Mouse (Mus musculus) lung, embryonic 14.5 days (tissue): Measurements from ENCODE around the gene Ripor2. TPM values are rescaled to one million over a fixed set of nuclear protein-coding genes. Genes with fewer than 3 reads are reported as not detected.

Experiments used
- ATAC-seq: fragments of 200-750 bp; cut with Nextera tagmentation; 2 replicates; pipeline ENCODE4 v1.8.0; 2017; ENCODE audit warnings: mild to moderate bottlenecking, moderate TSS enrichment, moderate library complexity; ENCODE audit not compliant: insufficient read depth
- DNase-seq: peaks from one replicate; pipeline ENCODE4 v3.0.0-alpha.2; 2015
- H3K27ac ChIP-seq: fragments of 300-500 bp; sonication (generic); 2 replicates; pipeline ENCODE4 v1.5.1; 2014; ENCODE audit warnings: low read depth, mild to moderate bottlenecking, moderate library complexity
- H3K27me3 ChIP-seq: fragments of 300-500 bp; sonication (generic); 2 replicates; pipeline ENCODE4 v1.6.1; 2014; ENCODE audit warnings: low read length, control low read depth; ENCODE audit not compliant: insufficient read depth
- H3K36me3 ChIP-seq: fragments of 300-500 bp; sonication (generic); 2 replicates; pipeline ENCODE4 v1.6.1; 2014; ENCODE audit warnings: control low read depth; ENCODE audit not compliant: insufficient read depth
- H3K4me1 ChIP-seq: fragments of 300-500 bp; sonication (generic); 2 replicates; pipeline ENCODE4 v1.6.1; 2014; ENCODE audit warnings: antibody characterized with exemption, control low read depth; ENCODE audit not compliant: insufficient read depth
- H3K4me2 ChIP-seq: fragments of 300-500 bp; sonication (generic); 2 replicates; pipeline ENCODE4 v1.6.1; 2014; ENCODE audit warnings: mild to moderate bottlenecking
- H3K4me3 ChIP-seq: fragments of 300-500 bp; sonication (generic); 2 replicates; pipeline ENCODE4 v1.5.1; 2014; ENCODE audit warnings: low read depth, low read length
- H3K9ac ChIP-seq: fragments of 300-500 bp; sonication (generic); 2 replicates; pipeline ENCODE4 v1.6.1; 2014
- H3K9me3 ChIP-seq: fragments of 300-500 bp; sonication (generic); 2 replicates; pipeline ENCODE4 v1.6.1; 2016; ENCODE audit warnings: low read depth, low read length, control low read depth
- CTCF ChIP-seq: IDR thresholded peaks from 2 replicates; pipeline ENCODE4 v1.5.1; 2016; ENCODE audit warnings: antibody characterized with exemption, low read depth
- WGBS: fragments of 180-500 bp; shearing (Covaris S2); extraction: QIAGEN DNeasy Blood & Tissue Kit; methylation state at CpG from one replicate; pipeline ENCODE4 v1.1.7; 2014; 5-methylcytosine and 5-hydroxymethylcytosine counted together
- polyA plus RNA-seq: library from polyadenylated mRNA; unstranded; fragments of >200 nt; fragmentation: Nextera tagmentation; extraction: Ambion mirVana; gene quantifications from 2 replicates; pipeline ENCODE4 v1.2.1, GENCODE M21; 2014

Gene Ripor2
- polyA plus RNA-seq, 1 experiment from 2014 or later: 5.6 TPM

- Histone ChIP-seq H3K4me2 (no peak overlapping the region), H3K36me3 (no peaks in the 10 kb centered on the region), H3K9ac (no peak overlapping the region), H3K4me1 (no peaks in the 10 kb centered on the region), H3K9me3 (no peaks in the 10 kb centered on the region), H3K27me3 (no peaks in the 10 kb centered on the region), H3K4me3 (no peak overlapping the region), H3K27ac (no peak overlapping the region)
- TF ChIP-seq CTCF: no peak
- no peak for DNase-seq
- ATAC-seq: no peak
- WGBS: 64% methylated on average over 4 of the region's 4 CpGs
Measured at GRCm38 (mm10) chr13:24666763-24667162, 84.8 kb downstream of the Ripor2 start.

DNA sequence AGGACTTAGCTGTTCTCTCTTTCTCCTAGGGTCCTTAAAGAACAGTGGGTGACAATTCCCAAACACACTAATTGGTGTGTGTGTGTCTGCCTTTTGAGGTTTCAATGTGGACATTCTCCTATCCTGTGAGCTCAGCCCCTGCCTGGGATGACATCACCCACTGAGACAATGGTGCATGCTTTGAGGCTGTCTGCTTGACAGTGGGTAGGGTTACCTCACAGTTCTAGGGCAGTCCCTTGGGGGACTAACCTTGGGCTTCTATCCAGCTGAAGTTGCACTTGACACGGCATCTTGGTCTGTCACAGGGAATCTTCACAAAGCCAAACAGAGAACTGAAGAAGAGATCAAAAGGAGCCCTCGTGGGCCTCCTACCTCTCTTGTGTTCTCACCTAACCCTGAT lies 86.6 kb downstream of the Ripor2 start:
- Histone ChIP-seq H3K27ac (no peak overlapping the region), H3K4me2 (no peak overlapping the region), H3K27me3 (no peaks in the 10 kb centered on the region), H3K9ac (no peak overlapping the region), H3K9me3 (no peaks in the 10 kb centered on the region), H3K4me1 (no peaks in the 10 kb centered on the region), H3K4me3 (no peak overlapping the region), H3K36me3 (no peaks in the 10 kb centered on the region)
- WGBS: 53% methylated on average over 2 of the region's 2 CpGs
- ATAC-seq: no peak
- DNase-seq: no peak
- no peak for TF ChIP-seq CTCF

- DNase-seq: no peak
- WGBS: 75% methylated on average over 2 of the region's 2 CpGs
Measured at GRCm38 (mm10) chr13:24670676-24671075, 88.7 kb downstream of the Ripor2 start.

GRCm38 (mm10) chr13:24679027-24679680 lies 97.2 kb downstream of the Ripor2 start:
- DNase-seq: peak; percentile 51
- Histone ChIP-seq H3K36me3 (no peaks in the 10 kb centered on the region), H3K27ac (no peak overlapping the region), H3K4me1 (no peaks in the 10 kb centered on the region), H3K27me3 (no peaks in the 10 kb centered on the region), H3K9me3 (no peaks in the 10 kb centered on the region), H3K4me2 (no peak overlapping the region), H3K4me3 (no peak overlapping the region), H3K9ac (no peak overlapping the region)
- no peak for ATAC-seq
- no peak for TF ChIP-seq CTCF
- WGBS: 35% methylated on average over 15 of the region's 15 CpGs

More at GRCm38 (mm10) chr13:24670676-24671075, 88.7 kb downstream of the Ripor2 start:
- Histone ChIP-seq H3K36me3 (no peaks in the 10 kb centered on the region), H3K9me3 (no peaks in the 10 kb centered on the region), H3K27ac (no peak overlapping the region), H3K27me3 (no peaks in the 10 kb centered on the region), H3K4me2 (no peak overlapping the region), H3K4me1 (no peaks in the 10 kb centered on the region), H3K9ac (no peak overlapping the region), H3K4me3 (no peak overlapping the region)
- ATAC-seq: no peak
- no peak for TF ChIP-seq CTCF

- no peak for ATAC-seq
- H3K9ac ChIP-seq: no peak overlapping the region
- DNase-seq: no peak
- H3K9me3 ChIP-seq: no peaks in the 10 kb centered on the region
- H3K4me3 ChIP-seq: no peak overlapping the region
- TF ChIP-seq CTCF: no peak
- H3K27ac ChIP-seq: no peak overlapping the region
- no peak overlapping the region for H3K4me2 ChIP-seq
- H3K27me3 ChIP-seq: no peaks in the 10 kb centered on the region
- WGBS: 96% methylated on average over 4 of the region's 4 CpGs
- no peaks in the 10 kb centered on the region for H3K4me1 ChIP-seq
- no peaks in the 10 kb centered on the region for H3K36me3 ChIP-seq
Measured at GRCm38 (mm10) chr13:24680951-24681350, 99.0 kb downstream of the Ripor2 start.

GRCm38 (mm10) chr13:24682346-24682745 lies 100.4 kb downstream of the Ripor2 start:
- no peak for ATAC-seq

GRCm38 (mm10) chr13:24684503-24684902 lies 102.5 kb downstream of the Ripor2 start:
- WGBS: 52% methylated on average over 2 of the region's 2 CpGs
- H3K27ac ChIP-seq: no peak overlapping the region
- no peak overlapping the region for H3K4me3 ChIP-seq
- no peaks in the 10 kb centered on the region for H3K27me3 ChIP-seq
- H3K4me1 ChIP-seq: no peaks in the 10 kb centered on the region
- H3K9ac ChIP-seq: no peak overlapping the region
- TF ChIP-seq CTCF: no peak
- no peaks in the 10 kb centered on the region for H3K9me3 ChIP-seq
- no peaks in the 10 kb centered on the region for H3K36me3 ChIP-seq
- H3K4me2 ChIP-seq: no peak overlapping the region
- DNase-seq (no peak), ATAC-seq (no peak)

More at GRCm38 (mm10) chr13:24682346-24682745, 100.4 kb downstream of the Ripor2 start:
- no peak for TF ChIP-seq CTCF
- DNase-seq: no peak
- H3K36me3 ChIP-seq: no peaks in the 10 kb centered on the region
- no peaks in the 10 kb centered on the region for H3K9me3 ChIP-seq
- no peak overlapping the region for H3K4me2 ChIP-seq
- H3K4me1 ChIP-seq: no peaks in the 10 kb centered on the region
- H3K9ac ChIP-seq: no peak overlapping the region
- H3K4me3 ChIP-seq: no peak overlapping the region
- no peaks in the 10 kb centered on the region for H3K27me3 ChIP-seq
- 56% methylated on average over 5 of the region's 5 CpGs for WGBS
- H3K27ac ChIP-seq: no peak overlapping the region
